Mouse (Mus musculus): ENCODE measurements around the gene Cic.
A peak's percentile ranks its signal among the peaks of the same experiment; 100 is the strongest.

- TF ChIP-seq CTCF (IDR thresholded peaks at IDR 0.05; ENCODE audit: insufficient read depth, low read length) = no peak
- TF ChIP-seq POLR2A (IDR thresholded peaks at IDR 0.05; ENCODE audit: borderline replicate concordance, extremely low read depth, low read depth, low read length) = peak; percentile 53; the same call in 1 of the 2 replicates
Measured at GRCm38 (mm10) chr7:25267301-25267750, at the start of gene Cic.

All from lung, adult 2 months (tissue).